Mouse (Mus musculus): Measurements from ENCODE around the gene Col15a1.

Col15a1 gene

GRCm38 (mm10) chr4:47272452-47273130 lies 64.6 kb downstream of the Col15a1 start:
- DNase-seq (ENCODE audit: low spot score in 2 of 2) = no peak

GRCm38 (mm10) chr4:47273795-47274194 lies 65.8 kb downstream of the Col15a1 start:
- DNase-seq (ENCODE audit: low spot score in 2 of 2) = no peak

GRCm38 (mm10) chr4:47274911-47275310 lies 67.0 kb downstream of the Col15a1 start:
- DNase-seq (ENCODE audit: low spot score in 2 of 2) = no peak

- no peak for DNase-seq (ENCODE audit: low spot score in 2 of 2)
Observed at GRCm38 (mm10) chr4:47278397-47278796, 70.4 kb downstream of the Col15a1 start.

GRCm38 (mm10) chr4:47279085-47279707 lies 71.2 kb downstream of the Col15a1 start:
- no peak for DNase-seq (ENCODE audit: low spot score in 2 of 2)

GRCm38 (mm10) chr4:47280126-47280525 lies 72.2 kb downstream of the Col15a1 start:
- DNase-seq (ENCODE audit: low spot score in 2 of 2) = no peak

GRCm38 (mm10) chr4:47281920-47282682 lies 74.1 kb downstream of the Col15a1 start:
- DNase-seq (ENCODE audit: low spot score in 2 of 2) = no peak

- no peak for DNase-seq (ENCODE audit: low spot score in 2 of 2)
Observed at GRCm38 (mm10) chr4:47284311-47284710, 76.3 kb downstream of the Col15a1 start.

- no peak for DNase-seq (ENCODE audit: low spot score in 2 of 2)
Observed at GRCm38 (mm10) chr4:47284874-47285273, 76.9 kb downstream of the Col15a1 start.

- no peak for DNase-seq (ENCODE audit: low spot score in 2 of 2)
Observed at GRCm38 (mm10) chr4:47286599-47287147, 78.7 kb downstream of the Col15a1 start.

GRCm38 (mm10) chr4:47287468-47287867 lies 79.5 kb downstream of the Col15a1 start:
- DNase-seq (ENCODE audit: low spot score in 2 of 2) = no peak

- no peak for DNase-seq (ENCODE audit: low spot score in 2 of 2)
Observed at GRCm38 (mm10) chr4:47288306-47288705, 80.3 kb downstream of the Col15a1 start.

GRCm38 (mm10) chr4:47289526-47289925 lies 81.6 kb downstream of the Col15a1 start:
- no peak for DNase-seq (ENCODE audit: low spot score in 2 of 2)

GRCm38 (mm10) chr4:47290448-47290847 lies 82.5 kb downstream of the Col15a1 start:
- no peak for DNase-seq (ENCODE audit: low spot score in 2 of 2)

- no peak for DNase-seq (ENCODE audit: low spot score in 2 of 2)
Observed at GRCm38 (mm10) chr4:47291013-47291412, 83.1 kb downstream of the Col15a1 start.

- DNase-seq (ENCODE audit: low spot score in 2 of 2) = no peak
Observed at GRCm38 (mm10) chr4:47292956-47293355, 85.0 kb downstream of the Col15a1 start.

- DNase-seq (ENCODE audit: low spot score in 2 of 2) = no peak
Observed at GRCm38 (mm10) chr4:47293771-47294543, 86.0 kb downstream of the Col15a1 start.

GRCm38 (mm10) chr4:47294544-47295070 lies 86.6 kb downstream of the Col15a1 start:
- DNase-seq (ENCODE audit: low spot score in 2 of 2) = no peak

- no peak for DNase-seq (ENCODE audit: low spot score in 2 of 2)
Observed at GRCm38 (mm10) chr4:47295547-47295946, 87.6 kb downstream of the Col15a1 start.

- no peak for DNase-seq (ENCODE audit: low spot score in 2 of 2)
Observed at GRCm38 (mm10) chr4:47300701-47301100, 92.7 kb downstream of the Col15a1 start.

- DNase-seq (ENCODE audit: low spot score in 2 of 2) = no peak
Observed at GRCm38 (mm10) chr4:47302610-47303009, 94.6 kb downstream of the Col15a1 start.

All from natural killer cell, adult 2 months (primary cell).